ENCODE assay signal across 8 mouse cellular contexts in genomic region chr3:95891211-95892065, GRCm38 (mm10). TPM values are rescaled to one million over a fixed set of nuclear protein-coding genes. Genes with fewer than 3 reads are reported as not detected.
DNase-seq lines count a peak whose midpoint lies in the region; ATAC-seq and TF ChIP-seq lines count a peak whose summit lies in the region.

Gene BC028528, minus strand, starts transcription at chr3:95892005.

- no peaks in the 10 kb centered on the region for H3K27me3 ChIP-seq in thymus, adult 2 months (ENCODE audit: control insufficient read depth, insufficient read depth, low read length)
- H3K27me3 ChIP-seq in embryonic facial prominence, embryonic 12.5 days, result no peaks in the 10 kb centered on the region
- no peaks in the 10 kb centered on the region for H3K27me3 ChIP-seq in liver, embryonic 11.5 days (replicated peaks; ENCODE audit: control insufficient read depth, insufficient read depth, low read length)
- H3K27me3 ChIP-seq in midbrain, postnatal 0 days (ENCODE audit: insufficient read depth, low read length), result no peaks in the 10 kb centered on the region

- no peak for TF ChIP-seq CTCF in thymus, adult 2 months (IDR thresholded peaks at IDR 0.05; ENCODE audit: borderline replicate concordance, control insufficient read depth, extremely low read depth, insufficient read depth, low read length, poor library complexity)
- no peak for TF ChIP-seq CTCF in midbrain, postnatal 0 days (IDR thresholded peaks at IDR 0.05)

- WGBS in thymus, adult 2 months, result 21% methylated on average over 12 of the region's 12 CpGs
- WGBS in embryonic facial prominence, embryonic 12.5 days, result 27% methylated on average over 12 of the region's 12 CpGs
- WGBS in liver, embryonic 11.5 days, result 20% methylated on average over 12 of the region's 12 CpGs
- 26% methylated on average over 12 of the region's 12 CpGs for WGBS in midbrain, postnatal 0 days

- H3K36me3 ChIP-seq in thymus, adult 2 months (ENCODE audit: control insufficient read depth, insufficient read depth, low read length), result no peaks in the 10 kb centered on the region
- peaks cover 6% of the 10 kb centered on the region; the same call in 1 of the 2 replicates for H3K36me3 ChIP-seq in embryonic facial prominence, embryonic 12.5 days
- H3K36me3 ChIP-seq in liver, embryonic 11.5 days (ENCODE audit: control insufficient read depth, insufficient read depth, low read length), result no peaks in the 10 kb centered on the region
- no peaks in the 10 kb centered on the region for H3K36me3 ChIP-seq in midbrain, postnatal 0 days (ENCODE audit: insufficient read depth, low read length)

- peaks cover 25% of the 10 kb centered on the region for H3K4me1 ChIP-seq in thymus, adult 2 months (replicated peaks; ENCODE audit: control insufficient read depth, insufficient read depth, low read length)
- peaks cover 25% of the 10 kb centered on the region for H3K4me1 ChIP-seq in embryonic facial prominence, embryonic 12.5 days
- peaks cover 23% of the 10 kb centered on the region for H3K4me1 ChIP-seq in liver, embryonic 11.5 days (replicated peaks; ENCODE audit: control insufficient read depth, insufficient read depth, low read length)
- 0 out of 2 replicates have a peak, but pooled peaks cover 4% of the 10 kb centered on the region for H3K4me1 ChIP-seq in midbrain, postnatal 0 days (ENCODE audit: insufficient read depth, low read length)

- no peak for ATAC-seq in embryonic facial prominence, embryonic 12.5 days (ENCODE audit: insufficient number of reproducible peaks, insufficient read depth, low FRiP score, low TSS enrichment)
- no peak for ATAC-seq in liver, embryonic 11.5 days (replicated peaks; ENCODE audit: low FRiP score)
- ATAC-seq in midbrain, postnatal 0 days (ENCODE audit: low FRiP score), result no peak

- peak within 1 kb of the TSS; percentile 36 for H3K4me2 ChIP-seq in embryonic facial prominence, embryonic 12.5 days (replicated peaks)
- H3K4me2 ChIP-seq in liver, embryonic 11.5 days, result peak within 1 kb of the TSS; percentile 40
- peak within 1 kb of the TSS; percentile 7; the same call in 1 of the 2 replicates for H3K4me2 ChIP-seq in midbrain, postnatal 0 days (ENCODE audit: low read depth, low read length, poor library complexity, severe bottlenecking)

- H3K4me3 ChIP-seq in thymus, adult 2 months (ENCODE audit: control insufficient read depth, insufficient read depth, low read length), result no peak within 1 kb of the TSS
- peak within 1 kb of the TSS; percentile 19 for H3K4me3 ChIP-seq in embryonic facial prominence, embryonic 12.5 days
- peak within 1 kb of the TSS; percentile 14 for H3K4me3 ChIP-seq in liver, embryonic 11.5 days (ENCODE audit: low read depth, low read length)
- H3K4me3 ChIP-seq in midbrain, postnatal 0 days (ENCODE audit: low read depth, low read length), result 0 out of 2 replicates have a peak within 1 kb of the TSS, but pooled peaks have one; percentile 10

- no peak for TF ChIP-seq POLR2A in thymus, adult 2 months (IDR thresholded peaks at IDR 0.05; ENCODE audit: control insufficient read depth, extremely low read depth, insufficient read depth, low read length, poor library complexity)

- H3K27ac ChIP-seq in thymus, adult 2 months (ENCODE audit: control insufficient read depth, insufficient read depth, low read length), result peak within 1 kb of the TSS; percentile 25; the same call in 1 of the 2 replicates
- H3K27ac ChIP-seq in embryonic facial prominence, embryonic 12.5 days, result peak within 1 kb of the TSS; percentile 69
- H3K27ac ChIP-seq in liver, embryonic 11.5 days (ENCODE audit: low read depth, low read length), result peak within 1 kb of the TSS; percentile 22; the same call in 1 of the 2 replicates
- peak within 1 kb of the TSS; percentile 51 for H3K27ac ChIP-seq in midbrain, postnatal 0 days (ENCODE audit: low read depth, low read length)

- DNase-seq in thymus, adult 2 months, result peak; percentile 32
- DNase-seq in thymus, postnatal 4 days, result no peak
- DNase-seq in heart, postnatal 14 days, result peak; percentile 49 to 53
- no peak for DNase-seq in liver, embryonic 11.5 days (ENCODE audit: low spot score)
- no peak for DNase-seq in midbrain, postnatal 0 days (ENCODE audit: low spot score)
- no peak for DNase-seq in layer of hippocampus, adult 18-20 months (ENCODE audit: low spot score in 2 of 2)
- DNase-seq in right cerebral cortex, adult 18-20 months, result no peak

- H3K9me3 ChIP-seq in embryonic facial prominence, embryonic 12.5 days, result no peaks in the 10 kb centered on the region
- H3K9me3 ChIP-seq in liver, embryonic 11.5 days (ENCODE audit: control insufficient read depth, low read length), result no peaks in the 10 kb centered on the region
- no peaks in the 10 kb centered on the region for H3K9me3 ChIP-seq in midbrain, postnatal 0 days (ENCODE audit: low read length)

- H3K9ac ChIP-seq in embryonic facial prominence, embryonic 12.5 days, result peak within 1 kb of the TSS; percentile 31
- H3K9ac ChIP-seq in liver, embryonic 11.5 days (ENCODE audit: low read depth, low read length), result peak within 1 kb of the TSS; percentile 42; the same call in 1 of the 2 replicates
- no peak within 1 kb of the TSS for H3K9ac ChIP-seq in midbrain, postnatal 0 days (replicated peaks; ENCODE audit: low read length, poor library complexity, severe bottlenecking)

- intact Hi-C loops in heart, postnatal 14 days (cut with DNase I), result no loop called here

RNA-seq across cellular contexts. Expression of gene BC028528, which starts in this region (rescaled TPM):
- 4.5 and 6.0 TPM in 2 replicates for polyA plus RNA-seq in thymus, adult 2 months (2012; rRNA removed)
- polyA plus RNA-seq in embryonic facial prominence, embryonic 12.5 days (2016; fragmentation: Nextera tagmentation; extraction: Ambion mirVana), result 14.3 and 14.4 TPM in 2 replicates
- 10 to 100 TPM; 24.0 to 24.6 TPM for total RNA-seq in heart, postnatal 14 days (2021)
- polyA plus RNA-seq in liver, embryonic 11.5 days (2014; fragmentation: Nextera tagmentation; extraction: Ambion mirVana), result 9.5 and 13.5 TPM in 2 replicates
- total RNA-seq in midbrain, postnatal 0 days (2014; rRNA removed), result 6.5 and 27.7 TPM in 2 replicates
- 14.6 and 18.8 TPM in 2 replicates for polyA plus RNA-seq in midbrain, postnatal 0 days (2015; fragmentation: Nextera tagmentation; extraction: Ambion mirVana)
- 1 to 10 TPM; 2.2 to 3.0 TPM for total RNA-seq in layer of hippocampus, adult 18-20 months (2021)

Comparison
In these comparisons a context has a peak if more than half of its experiments do, and no peak if none do; other contexts are left out.
1. DNase-seq: peak in thymus, adult 2 months (single experiment) and heart, postnatal 14 days (2 of 2); none in thymus, postnatal 4 days (single experiment), liver, embryonic 11.5 days (single experiment), midbrain, postnatal 0 days (single experiment), layer of hippocampus, adult 18-20 months (0 of 2) and right cerebral cortex, adult 18-20 months (single experiment).
2. Peak in every context shown above with its lines, with median percentiles within 50 percentile points of each other: H3K27ac ChIP-seq and H3K4me2 ChIP-seq.